Mouse (Mus musculus) ES-E14 (cell line): ENCODE results near the gene Nectin3.

Source experiments
- MAFK ChIP-seq: IDR thresholded peaks from 2 replicates; pipeline ENCODE4 v1.6.1; 2014; ENCODE audit warnings: mild to moderate bottlenecking, low read depth, low read length, inconsistent platforms; ENCODE audit not compliant: insufficient read depth
- ZC3H11A ChIP-seq: IDR thresholded peaks from 2 replicates; pipeline ENCODE4 v1.6.1; 2012; ENCODE audit warnings: low read depth, mild to moderate bottlenecking, inconsistent platforms, low read length, borderline replicate concordance

DNA sequence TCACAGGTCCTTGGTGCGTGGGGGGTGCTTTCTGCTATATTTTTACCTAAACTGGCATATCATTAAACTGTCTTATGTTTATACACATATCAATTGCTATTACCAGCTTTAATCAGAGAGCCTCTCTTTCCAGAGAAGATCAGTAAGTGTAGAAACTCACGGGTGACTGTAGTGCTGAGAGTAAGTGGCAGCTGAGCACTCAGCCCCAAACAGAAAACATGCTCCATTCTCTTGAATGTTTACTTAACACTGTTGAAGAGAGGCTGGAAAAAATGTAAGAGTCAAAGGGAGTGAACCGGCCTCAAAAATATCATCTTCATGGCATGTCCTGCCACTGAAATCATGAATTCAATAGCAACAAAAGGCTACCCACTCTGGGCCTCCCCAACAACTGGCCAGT, 21.0 kb downstream of the Nectin3 start:
- TF ChIP-seq ZC3H11A (no peak), MAFK (no peak)
